Mouse (Mus musculus): ENCODE results near the gene Dner.

Gene Dner

GRCm38 (mm10) chr1:84636890-84637289 is 59.1 kb downstream of the Dner start:
- DNase-seq (ENCODE audit: low spot score in 2 of 2): no peak

GRCm38 (mm10) chr1:84628244-84628643 is 67.8 kb downstream of the Dner start:
- no peak for DNase-seq (ENCODE audit: low spot score in 2 of 2)

GRCm38 (mm10) chr1:84622978-84623554 is 73.0 kb downstream of the Dner start:
- no peak for DNase-seq (ENCODE audit: low spot score in 2 of 2)

- no peak for DNase-seq (ENCODE audit: low spot score in 2 of 2)
These were observed 74.7 kb downstream of the Dner start for GRCm38 (mm10) chr1:84621308-84621707.

- no peak for DNase-seq (ENCODE audit: low spot score in 2 of 2)
These were observed 76.8 kb downstream of the Dner start for GRCm38 (mm10) chr1:84619131-84619760.

- DNase-seq (ENCODE audit: low spot score in 2 of 2): no peak
These were observed 77.9 kb downstream of the Dner start for GRCm38 (mm10) chr1:84618094-84618493.

GRCm38 (mm10) chr1:84616133-84616532 is 79.9 kb downstream of the Dner start:
- DNase-seq (ENCODE audit: low spot score in 2 of 2): no peak

GRCm38 (mm10) chr1:84614596-84614995 is 81.4 kb downstream of the Dner start:
- DNase-seq (ENCODE audit: low spot score in 2 of 2): no peak

- no peak for DNase-seq (ENCODE audit: low spot score in 2 of 2)
These were observed 82.9 kb downstream of the Dner start for GRCm38 (mm10) chr1:84613119-84613518.

GRCm38 (mm10) chr1:84611331-84611730 is 84.7 kb downstream of the Dner start:
- no peak for DNase-seq (ENCODE audit: low spot score in 2 of 2)

- DNase-seq (ENCODE audit: low spot score in 2 of 2): no peak
These were observed 97.0 kb downstream of the Dner start for GRCm38 (mm10) chr1:84599025-84599424.

- no peak for DNase-seq (ENCODE audit: low spot score in 2 of 2)
These were observed 100.0 kb downstream of the Dner start for GRCm38 (mm10) chr1:84596023-84596422.

GRCm38 (mm10) chr1:84592394-84592793 is 103.6 kb downstream of the Dner start:
- DNase-seq (ENCODE audit: low spot score in 2 of 2): no peak

GRCm38 (mm10) chr1:84590534-84590933 is 105.5 kb downstream of the Dner start:
- DNase-seq (ENCODE audit: low spot score in 2 of 2): no peak

GRCm38 (mm10) chr1:84585434-84585833 is 110.6 kb downstream of the Dner start:
- no peak for DNase-seq (ENCODE audit: low spot score in 2 of 2)

- no peak for DNase-seq (ENCODE audit: low spot score in 2 of 2)
These were observed 114.2 kb downstream of the Dner start for GRCm38 (mm10) chr1:84581812-84582211.

GRCm38 (mm10) chr1:84561841-84562240 is 134.2 kb downstream of the Dner start:
- no peak for DNase-seq (ENCODE audit: low spot score in 2 of 2)

- DNase-seq (ENCODE audit: low spot score in 2 of 2): no peak
These were observed 134.6 kb downstream of the Dner start for GRCm38 (mm10) chr1:84561387-84561786.

- no peak for DNase-seq (ENCODE audit: low spot score in 2 of 2)
These were observed 139.2 kb downstream of the Dner start for GRCm38 (mm10) chr1:84556546-84557511.

- DNase-seq (ENCODE audit: low spot score in 2 of 2): no peak
These were observed 144.0 kb downstream of the Dner start for GRCm38 (mm10) chr1:84552005-84552404.

- DNase-seq (ENCODE audit: low spot score in 2 of 2): no peak
These were observed 146.0 kb downstream of the Dner start for GRCm38 (mm10) chr1:84550065-84550368.

GRCm38 (mm10) chr1:84549367-84550064 is 146.5 kb downstream of the Dner start:
- DNase-seq (ENCODE audit: low spot score in 2 of 2): no peak

Measured in spleen, postnatal 14 days (tissue).